Mouse (Mus musculus): Measurements from ENCODE around the gene Btnl6. TPM values are rescaled to one million over a fixed set of nuclear protein-coding genes. Genes with fewer than 3 reads are reported as not detected.
"Not testable (repeated sequence)": the region's sequence is repeated elsewhere in the genome, so short reads cannot be mapped to it uniquely, and the experiment has no call there.

Gene Btnl6
- total RNA-seq, 1 experiment: not detected

DNA sequence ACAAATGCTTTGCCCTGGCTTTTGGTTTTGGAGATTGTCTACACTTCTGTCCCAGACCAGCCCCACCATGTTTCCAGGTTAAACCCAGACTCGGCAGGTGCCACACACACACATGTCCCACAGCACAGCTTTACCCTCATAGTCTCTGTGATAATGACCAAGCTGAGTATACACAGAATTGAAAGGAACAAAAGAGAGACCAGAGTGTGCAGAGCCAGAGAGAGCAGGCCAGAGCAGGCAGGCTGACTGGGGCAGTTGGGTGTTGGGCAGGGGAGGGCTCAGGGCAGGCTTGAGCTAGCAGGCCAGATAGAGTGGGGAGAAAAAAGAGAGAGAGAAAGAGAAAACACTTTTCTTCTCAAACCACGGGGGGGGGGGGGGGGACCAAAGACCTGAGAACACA, 20.6 kb downstream of the Btnl6 start:
- TF ChIP-seq ZNF384 (IDR thresholded peaks at IDR 0.05; ENCODE audit: low read depth, low read length) (no peak), CHD2 (IDR thresholded peaks at IDR 0.05; ENCODE audit: low read depth, low read length) (no peak), HCFC1 (IDR thresholded peaks at IDR 0.05; ENCODE audit: borderline replicate concordance, insufficient read depth, low read length) (no peak)
- no peaks in the 10 kb centered on the region for H3K9me3 ChIP-seq (ENCODE audit: control insufficient read depth, insufficient read depth, low read depth, low read length)
- no peak overlapping the region for H3K4me3 ChIP-seq (ENCODE audit: insufficient read depth in 1 of 2, low read depth in 1 of 2, low read length in 2 of 2, poor library complexity in 1 of 2, severe bottlenecking in 1 of 2)
- no peak overlapping the region for H3K27ac ChIP-seq (ENCODE audit: insufficient read depth, low read depth, low read length, poor library complexity, severe bottlenecking)
- H3K9ac ChIP-seq (ENCODE audit: insufficient read depth, low read depth, low read length, poor library complexity, severe bottlenecking): no peak overlapping the region
- in situ Hi-C loops (cut with MboI; ENCODE audit: low sequenced_read_pairs in 2 of 2, unreplicated experiment in 2 of 2): no loop called here
- no peak for DNase-seq (ENCODE audit: low read depth, low spot score)
- H3K36me3 ChIP-seq (ENCODE audit: control insufficient read depth, insufficient read depth, low read length, poor library complexity, severe bottlenecking): no peaks in the 10 kb centered on the region
- no peaks in the 10 kb centered on the region for H3K4me1 ChIP-seq (ENCODE audit: control insufficient read depth in 2 of 2, insufficient read depth in 2 of 2, low read length in 2 of 2, poor library complexity in 1 of 2)

DNA sequence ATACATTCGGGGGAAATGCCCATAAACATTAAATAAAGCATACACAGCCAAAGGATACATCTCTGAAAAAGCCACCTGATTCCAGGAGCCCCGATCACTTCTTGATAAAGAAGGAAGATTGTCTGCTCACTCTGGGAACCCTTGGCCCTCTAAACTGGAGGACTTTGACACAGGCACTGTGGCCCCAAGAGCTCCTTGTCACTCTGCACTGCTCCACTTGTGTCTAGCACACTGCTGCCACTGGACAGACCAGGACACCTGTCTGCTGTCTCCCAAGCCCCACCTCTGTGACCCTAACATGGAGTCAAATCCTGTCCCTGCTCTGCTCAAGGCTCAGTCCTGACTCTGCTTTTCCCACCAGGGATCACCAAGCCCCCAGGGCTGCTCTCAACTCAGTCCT, 22.0 kb downstream of the Btnl6 start:
- DNase-seq (ENCODE audit: low read depth, low spot score); H3K4me3 ChIP-seq (ENCODE audit: insufficient read depth in 1 of 2, low read depth in 1 of 2, low read length in 2 of 2, poor library complexity in 1 of 2, severe bottlenecking in 1 of 2); H3K4me1 ChIP-seq (ENCODE audit: control insufficient read depth in 2 of 2, insufficient read depth in 2 of 2, low read length in 2 of 2, poor library complexity in 1 of 2); H3K9me3 ChIP-seq (ENCODE audit: control insufficient read depth, insufficient read depth, low read depth, low read length); in situ Hi-C loops (cut with MboI; ENCODE audit: low sequenced_read_pairs in 2 of 2, unreplicated experiment in 2 of 2); H3K36me3 ChIP-seq (ENCODE audit: control insufficient read depth, insufficient read depth, low read length, poor library complexity, severe bottlenecking); H3K27ac ChIP-seq (ENCODE audit: insufficient read depth, low read depth, low read length, poor library complexity, severe bottlenecking); H3K9ac ChIP-seq (ENCODE audit: insufficient read depth, low read depth, low read length, poor library complexity, severe bottlenecking): not testable (repeated sequence)

GRCm38 (mm10) chr17:34492796-34493195, 24.4 kb downstream of the Btnl6 start:
- Histone ChIP-seq H3K36me3 (ENCODE audit: control insufficient read depth, insufficient read depth, low read length, poor library complexity, severe bottlenecking) (no peaks in the 10 kb centered on the region), H3K27ac (ENCODE audit: insufficient read depth, low read depth, low read length, poor library complexity, severe bottlenecking) (no peak overlapping the region), H3K4me1 (ENCODE audit: control insufficient read depth in 2 of 2, insufficient read depth in 2 of 2, low read length in 2 of 2, poor library complexity in 1 of 2) (no peaks in the 10 kb centered on the region), H3K9ac (ENCODE audit: insufficient read depth, low read depth, low read length, poor library complexity, severe bottlenecking) (no peak overlapping the region), H3K4me3 (ENCODE audit: insufficient read depth in 1 of 2, low read depth in 1 of 2, low read length in 2 of 2, poor library complexity in 1 of 2, severe bottlenecking in 1 of 2) (no peak overlapping the region), H3K9me3 (ENCODE audit: control insufficient read depth, insufficient read depth, low read depth, low read length) (no peaks in the 10 kb centered on the region)
- in situ Hi-C loops (cut with MboI; ENCODE audit: low sequenced_read_pairs in 2 of 2, unreplicated experiment in 2 of 2): no loop called here
- DNase-seq (ENCODE audit: low read depth, low spot score): no peak
- no peak for TF ChIP-seq HCFC1 (IDR thresholded peaks at IDR 0.05; ENCODE audit: borderline replicate concordance, insufficient read depth, low read length)
- TF ChIP-seq ZC3H11A (IDR thresholded peaks at IDR 0.05; ENCODE audit: borderline replicate concordance, low read depth, low read length): no peak
- TF ChIP-seq CHD2 (IDR thresholded peaks at IDR 0.05; ENCODE audit: low read depth, low read length): no peak
- TF ChIP-seq MAFK (IDR thresholded peaks at IDR 0.05; ENCODE audit: insufficient read depth, low read depth, low read length): no peak
- no peak for TF ChIP-seq ZNF384 (IDR thresholded peaks at IDR 0.05; ENCODE audit: low read depth, low read length)

DNA sequence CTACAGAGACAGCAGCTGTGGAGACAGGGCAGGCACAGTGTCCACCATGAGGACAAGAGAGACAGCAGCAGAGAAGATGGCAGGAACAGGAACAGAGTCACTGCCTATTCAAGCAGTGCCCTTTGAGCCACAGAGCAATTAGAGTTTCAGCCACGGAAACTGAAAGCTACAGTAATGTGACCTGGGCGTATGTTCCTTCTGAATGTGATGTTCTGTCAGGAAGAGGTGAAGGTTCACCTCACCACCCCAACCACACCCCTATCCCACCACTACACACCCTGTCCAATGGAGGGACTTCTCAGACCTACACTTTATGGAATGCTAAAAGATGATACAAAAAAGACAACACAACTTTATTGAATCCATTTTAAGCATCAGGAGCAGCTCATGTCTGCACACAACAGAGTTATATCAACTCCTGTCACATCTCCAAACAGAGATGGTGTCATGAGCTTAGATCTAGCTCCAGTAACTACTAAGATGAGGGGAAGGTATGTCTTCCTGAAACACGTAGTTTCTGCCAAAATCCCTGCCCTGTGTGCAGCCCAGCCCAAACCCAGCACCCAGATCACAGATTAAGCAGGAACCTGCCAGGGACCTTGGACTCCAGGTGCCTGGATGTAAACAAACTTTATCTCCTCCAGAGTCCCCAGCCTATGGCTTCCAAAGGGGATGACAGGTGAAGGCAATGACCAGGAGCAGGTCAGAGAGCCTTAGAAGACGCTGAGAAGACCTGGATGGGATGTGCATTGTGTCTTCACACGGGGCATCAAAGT, 39.7 kb downstream of the Btnl6 start, which contains the start of gene Btnl4:
TSS of gene Btnl4 (minus strand) at position 81 of the 776 bp plus-strand sequence.
- H3K4me1 ChIP-seq (ENCODE audit: control insufficient read depth in 2 of 2, insufficient read depth in 2 of 2, low read length in 2 of 2, poor library complexity in 1 of 2); DNase-seq (ENCODE audit: low read depth, low spot score); H3K9me3 ChIP-seq (ENCODE audit: control insufficient read depth, insufficient read depth, low read depth, low read length); H3K9ac ChIP-seq (ENCODE audit: insufficient read depth, low read depth, low read length, poor library complexity, severe bottlenecking); H3K27ac ChIP-seq (ENCODE audit: insufficient read depth, low read depth, low read length, poor library complexity, severe bottlenecking); H3K36me3 ChIP-seq (ENCODE audit: control insufficient read depth, insufficient read depth, low read length, poor library complexity, severe bottlenecking); H3K4me3 ChIP-seq (ENCODE audit: insufficient read depth in 1 of 2, low read depth in 1 of 2, low read length in 2 of 2, poor library complexity in 1 of 2, severe bottlenecking in 1 of 2); in situ Hi-C loops (cut with MboI; ENCODE audit: low sequenced_read_pairs in 2 of 2, unreplicated experiment in 2 of 2): not testable (repeated sequence)

DNA sequence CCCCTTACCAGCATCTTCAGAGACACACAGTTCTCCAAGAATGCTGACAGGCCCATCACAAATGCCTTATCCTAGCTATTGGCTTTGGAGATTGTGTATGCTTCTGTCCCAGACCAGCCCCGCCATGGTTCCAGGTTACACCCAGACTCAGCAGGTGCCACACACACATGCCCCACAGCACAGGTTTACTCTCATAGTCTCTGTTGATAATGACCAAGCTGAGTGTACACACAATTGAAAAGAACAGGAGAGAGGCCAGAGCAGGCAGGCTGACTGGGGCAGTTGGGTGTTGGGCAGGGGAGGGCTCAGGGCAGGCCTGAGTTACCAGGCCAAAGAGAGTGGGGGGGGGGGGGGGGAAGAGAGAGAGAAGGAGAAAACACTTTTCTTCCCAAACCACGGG, 40.7 kb downstream of the Btnl6 start:
- in situ Hi-C loops (cut with MboI; ENCODE audit: low sequenced_read_pairs in 2 of 2, unreplicated experiment in 2 of 2): no loop called here
- TF ChIP-seq MAFK (IDR thresholded peaks at IDR 0.05; ENCODE audit: insufficient read depth, low read depth, low read length) (no peak), HCFC1 (IDR thresholded peaks at IDR 0.05; ENCODE audit: borderline replicate concordance, insufficient read depth, low read length) (no peak), ZNF384 (IDR thresholded peaks at IDR 0.05; ENCODE audit: low read depth, low read length) (no peak), ZC3H11A (IDR thresholded peaks at IDR 0.05; ENCODE audit: borderline replicate concordance, low read depth, low read length) (no peak), CHD2 (IDR thresholded peaks at IDR 0.05; ENCODE audit: low read depth, low read length) (no peak)
- no peaks in the 10 kb centered on the region for H3K4me1 ChIP-seq (ENCODE audit: control insufficient read depth in 2 of 2, insufficient read depth in 2 of 2, low read length in 2 of 2, poor library complexity in 1 of 2)
- DNase-seq (ENCODE audit: low read depth, low spot score): no peak
- H3K27ac ChIP-seq (ENCODE audit: insufficient read depth, low read depth, low read length, poor library complexity, severe bottlenecking): no peak overlapping the region
- H3K36me3 ChIP-seq (ENCODE audit: control insufficient read depth, insufficient read depth, low read length, poor library complexity, severe bottlenecking): no peaks in the 10 kb centered on the region
- no peak overlapping the region for H3K4me3 ChIP-seq (ENCODE audit: insufficient read depth in 1 of 2, low read depth in 1 of 2, low read length in 2 of 2, poor library complexity in 1 of 2, severe bottlenecking in 1 of 2)
- H3K9ac ChIP-seq (ENCODE audit: insufficient read depth, low read depth, low read length, poor library complexity, severe bottlenecking): no peak overlapping the region
- H3K9me3 ChIP-seq (ENCODE audit: control insufficient read depth, insufficient read depth, low read depth, low read length): no peaks in the 10 kb centered on the region

Measured in ES-E14 (cell line).